ENCODE assay signal across 16 mouse cellular contexts in genomic region chr7:92460578-92460977, GRCm38 (mm10).
DNase-seq lines count a peak whose midpoint lies in the region; ATAC-seq lines count a peak whose summit lies in the region.
"Had no signal": no experiment of that assay in that cellular context is flagged by ENCODE, and none has a peak within 500 bp of the region (broad histone marks: within the 10 kb centered on the region; RNA-seq: fewer than 3 reads in every experiment).

No protein-coding gene starts in this region.

- no peak overlapping the region; the same call in 1 of the 2 replicates for H3K27ac ChIP-seq in forebrain, embryonic 14.5 days (ENCODE audit: low read depth, low read length)
- no peak overlapping the region for H3K27ac ChIP-seq in forebrain, embryonic 12.5 days
- H3K27ac ChIP-seq in forebrain, embryonic 16.5 days (ENCODE audit: low read length) = peak overlapping the region; percentile 21; the same call in 1 of the 2 replicates
- H3K27ac ChIP-seq: heart, adult 2 months; kidney, embryonic 15.5 days; lung, embryonic 15.5 days had no signal

- peaks cover 2% of the 10 kb centered on the region; the same call in 1 of the 2 replicates for H3K4me1 ChIP-seq in forebrain, embryonic 14.5 days (ENCODE audit: control insufficient read depth, insufficient read depth, low read length)
- H3K4me1 ChIP-seq in forebrain, embryonic 12.5 days = no peaks in the 10 kb centered on the region
- no peaks in the 10 kb centered on the region for H3K4me1 ChIP-seq in forebrain, embryonic 16.5 days (replicated peaks; ENCODE audit: control insufficient read depth, insufficient read depth, low read length)
- H3K4me1 ChIP-seq: kidney, embryonic 15.5 days; lung, embryonic 15.5 days had no signal

- no peak overlapping the region for H3K4me2 ChIP-seq in forebrain, embryonic 14.5 days (ENCODE audit: low read length)
- no peak overlapping the region for H3K4me2 ChIP-seq in forebrain, embryonic 12.5 days
- H3K4me2 ChIP-seq in forebrain, embryonic 16.5 days (ENCODE audit: low read length) = no peak overlapping the region
- H3K4me2 ChIP-seq: kidney, embryonic 15.5 days; lung, embryonic 15.5 days had no signal

- H3K36me3 ChIP-seq in forebrain, embryonic 14.5 days (ENCODE audit: control insufficient read depth, insufficient read depth, low read length) = no peaks in the 10 kb centered on the region
- H3K36me3 ChIP-seq in forebrain, embryonic 12.5 days (replicated peaks) = no peaks in the 10 kb centered on the region
- H3K36me3 ChIP-seq in forebrain, embryonic 16.5 days (ENCODE audit: control insufficient read depth, insufficient read depth) = no peaks in the 10 kb centered on the region
- H3K36me3 ChIP-seq: G1E; kidney, embryonic 15.5 days; lung, embryonic 15.5 days had no signal

- no peak overlapping the region for H3K9ac ChIP-seq in forebrain, embryonic 14.5 days (ENCODE audit: low read length)
- H3K9ac ChIP-seq in forebrain, embryonic 12.5 days = no peak overlapping the region
- H3K9ac ChIP-seq in forebrain, embryonic 16.5 days (replicated peaks; ENCODE audit: low read depth, low read length) = no peak overlapping the region
- H3K9ac ChIP-seq: kidney, embryonic 15.5 days; lung, embryonic 15.5 days had no signal

- DNase-seq in forebrain, embryonic 14.5 days (ENCODE audit: low spot score) = peak; percentile 19
- DNase-seq in MN1 (ENCODE audit: low spot score) = peak; percentile 19
- peak; percentile 94 for DNase-seq in cerebellum, adult 11-12 months
- DNase-seq in testis, postnatal 14 days (ENCODE audit: low spot score) = no peak
- no peak for DNase-seq in thymus, postnatal 0 days (ENCODE audit: low spot score)
- DNase-seq in kidney, adult 11 months = no peak
- DNase-seq: B cell, adult 2 months; heart, adult 2 months; right cerebral cortex, postnatal 14 days; thymus, postnatal 4 days had no signal

- ATAC-seq in forebrain, embryonic 14.5 days = peak; percentile 55; the same call in 1 of the 2 replicates
- no peak for ATAC-seq in forebrain, embryonic 12.5 days (ENCODE audit: low FRiP score)
- ATAC-seq in forebrain, embryonic 16.5 days = peak; percentile 73

- no peaks in the 10 kb centered on the region for H3K9me3 ChIP-seq in forebrain, embryonic 14.5 days (replicated peaks; ENCODE audit: control insufficient read depth, low read length)
- H3K9me3 ChIP-seq in forebrain, embryonic 12.5 days = no peaks in the 10 kb centered on the region
- H3K9me3 ChIP-seq in forebrain, embryonic 16.5 days (ENCODE audit: control insufficient read depth, low read length) = no peaks in the 10 kb centered on the region
- H3K9me3 ChIP-seq: G1E; kidney, embryonic 15.5 days; lung, embryonic 15.5 days; megakaryocyte, embryonic 14.5 days had no signal

- H3K27me3 ChIP-seq in forebrain, embryonic 14.5 days (replicated peaks; ENCODE audit: control insufficient read depth, insufficient read depth, low read length) = no peaks in the 10 kb centered on the region
- no peaks in the 10 kb centered on the region for H3K27me3 ChIP-seq in forebrain, embryonic 12.5 days
- H3K27me3 ChIP-seq in forebrain, embryonic 16.5 days (replicated peaks; ENCODE audit: control insufficient read depth, insufficient read depth, low read length) = no peaks in the 10 kb centered on the region
- H3K27me3 ChIP-seq: kidney, embryonic 15.5 days; lung, embryonic 15.5 days; megakaryocyte, embryonic 14.5 days had no signal

- no peak overlapping the region for H3K4me3 ChIP-seq in forebrain, embryonic 14.5 days (ENCODE audit: low read depth, low read length)
- no peak overlapping the region for H3K4me3 ChIP-seq in forebrain, embryonic 12.5 days (replicated peaks)
- no peak overlapping the region for H3K4me3 ChIP-seq in forebrain, embryonic 16.5 days (replicated peaks; ENCODE audit: low read length)
- H3K4me3 ChIP-seq: heart, adult 2 months; kidney, embryonic 15.5 days; lung, embryonic 15.5 days; megakaryocyte, embryonic 14.5 days had no signal

Comparison
In these comparisons a context has a peak if more than half of its experiments do, and no peak if none do; other contexts are left out.
1. DNase-seq: peak in forebrain, embryonic 14.5 days (single experiment), MN1 (single experiment) and cerebellum, adult 11-12 months (single experiment); none in testis, postnatal 14 days (single experiment), thymus, postnatal 0 days (single experiment) and kidney, adult 11 months (single experiment).